ENCODE assay signal across 20 mouse cellular contexts in the genomic region with DNA sequence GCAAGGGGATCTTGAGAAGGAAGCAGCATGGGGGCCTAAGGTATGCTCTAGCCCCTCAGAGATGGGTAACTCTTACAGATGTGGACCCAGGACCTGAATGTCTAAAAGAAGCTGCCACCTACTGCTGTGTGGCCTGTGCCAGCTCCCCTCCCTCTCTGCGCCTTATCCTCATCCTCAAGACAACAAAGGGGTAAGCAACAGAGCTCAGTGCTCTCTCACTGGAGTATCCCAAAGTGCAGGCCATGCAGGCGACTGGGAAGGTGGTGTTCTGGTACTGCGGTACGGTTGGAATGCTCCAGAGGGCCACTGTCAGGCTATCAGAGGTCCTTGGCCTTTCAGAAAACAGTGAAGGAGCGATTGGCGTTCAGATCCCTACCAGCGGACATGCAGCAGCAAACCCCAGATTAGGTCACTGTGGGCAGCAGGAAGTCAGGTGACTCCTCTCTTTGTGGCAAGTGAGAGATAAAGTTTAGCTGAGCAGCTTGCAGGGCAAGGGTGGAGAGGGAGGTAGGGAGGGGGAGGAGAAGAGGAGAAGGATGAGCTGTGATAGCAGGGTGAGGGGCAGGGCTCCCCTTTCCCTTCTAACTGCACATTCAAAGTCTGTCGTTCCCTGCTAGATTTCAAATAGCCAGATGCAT. TPM values are rescaled to one million over a fixed set of nuclear protein-coding genes. Genes with fewer than 3 reads are reported as not detected.
A peak's percentile ranks its signal among the peaks of the same experiment; 100 is the strongest.
DNase-seq lines count a peak whose midpoint lies in the region; ATAC-seq and TF ChIP-seq lines count a peak whose summit lies in the region.
"Had no signal": no experiment of that assay in that cellular context is flagged by ENCODE, and none has a peak within 500 bp of the region (broad histone marks: within the 10 kb centered on the region; RNA-seq: fewer than 3 reads in every experiment).

No protein-coding gene starts in this region.

- TF ChIP-seq EP300 in heart, adult 2 months (IDR thresholded peaks at IDR 0.05; ENCODE audit: insufficient read depth, low read depth, low read length) = no peak

- intact Hi-C loops in heart, adult 2 months (cut with DNase I) = no loop called here

- no peaks in the 10 kb centered on the region for H3K4me1 ChIP-seq in heart, adult 2 months (ENCODE audit: control insufficient read depth, insufficient read depth, low read length)
- H3K4me1 ChIP-seq in megakaryocyte, embryonic 14.5 days = peaks cover 39% of the 10 kb centered on the region
- H3K4me1 ChIP-seq: midbrain, embryonic 10.5 days; stomach, embryonic 15.5 days had no signal

- no peaks in the 10 kb centered on the region for H3K36me3 ChIP-seq in heart, adult 2 months (ENCODE audit: control insufficient read depth, insufficient read depth, low read length)
- H3K36me3 ChIP-seq in megakaryocyte, embryonic 14.5 days (replicated peaks; ENCODE audit: low read length) = no peaks in the 10 kb centered on the region
- H3K36me3 ChIP-seq: midbrain, embryonic 10.5 days; stomach, embryonic 15.5 days had no signal

- TF ChIP-seq POLR2A in heart, adult 2 months (IDR thresholded peaks at IDR 0.05; ENCODE audit: insufficient read depth, low read depth, low read length) = no peak

- peak; percentile 85 for DNase-seq in heart, adult 11 months
- DNase-seq in heart, adult 2 months = no peak
- DNase-seq in kidney, adult 11 months = no peak
- DNase-seq in urinary bladder, postnatal 25 days (ENCODE audit: low spot score) = no peak
- no peak for DNase-seq in yolk sac, embryonic 10.5 days (ENCODE audit: low spot score)
- DNase-seq: adrenal gland, adult 8-10 months; cerebellum, adult 8-10 months; embryo, embryonic 11 days; kidney, postnatal 36 days; right cerebral cortex, adult 18-20 months; spleen, adult 18-20 months had no signal

- no peak overlapping the region for H3K4me3 ChIP-seq in heart, adult 2 months
- peak overlapping the region; percentile 54 for H3K4me3 ChIP-seq in megakaryocyte, embryonic 14.5 days (replicated peaks)
- H3K4me3 ChIP-seq: midbrain, embryonic 10.5 days; stomach, embryonic 15.5 days had no signal

- TF ChIP-seq CTCF in heart, adult 2 months (IDR thresholded peaks at IDR 0.05) = no peak

- H3K79me2 ChIP-seq in heart, adult 2 months (replicated peaks; ENCODE audit: control insufficient read depth, insufficient read depth, low read length) = no peaks in the 10 kb centered on the region

- no peaks in the 10 kb centered on the region for H3K9me3 ChIP-seq in megakaryocyte, embryonic 14.5 days
- H3K9me3 ChIP-seq: midbrain, embryonic 10.5 days; stomach, embryonic 15.5 days had no signal

- 28% methylated on average over 8 of the region's 8 CpGs for WGBS in heart, adult 2 months

- no peaks in the 10 kb centered on the region for H3K27me3 ChIP-seq in heart, adult 2 months (ENCODE audit: control insufficient read depth, insufficient read depth, low read length)
- H3K27me3 ChIP-seq in megakaryocyte, embryonic 14.5 days (replicated peaks) = peaks cover 43% of the 10 kb centered on the region
- H3K27me3 ChIP-seq: stomach, embryonic 15.5 days had no signal

- H3K27ac ChIP-seq in heart, adult 2 months = no peak overlapping the region
- H3K27ac ChIP-seq: midbrain, embryonic 10.5 days; stomach, embryonic 15.5 days had no signal

- no peak overlapping the region for H3K9ac ChIP-seq in heart, adult 2 months (ENCODE audit: low read depth, low read length)
- H3K9ac ChIP-seq: stomach, embryonic 15.5 days had no signal

- peak; percentile 42 for ATAC-seq in CD4-positive, CD25-positive, alpha-beta regulatory T cell, adult 4 months
- peak; percentile 32 for ATAC-seq in inflammation-experienced regulatory T-cells, adult 6 months
- ATAC-seq: forebrain, embryonic 14.5 days; intestine, postnatal 0 days; lung, postnatal 0 days had no signal

RNA-seq across cellular contexts. Expression of a gene that starts 22.3 kb away (rescaled TPM):
- 100 to 1,000 TPM; 216 to 349 TPM for total RNA-seq in heart, adult 2 months (2021)
- 272 and 285 TPM in 2 replicates for polyA plus RNA-seq in heart, adult 2 months (2012; rRNA removed)
- 100 to 1,000 TPM; 177 to 183 TPM for polyA plus RNA-seq in CD4-positive, CD25-positive, alpha-beta regulatory T cell, adult 4 months (2017; shearing (Covaris generic))
- 100 to 1,000 TPM in 2 of 3 experiments, 10 to 100 TPM in 1; 75.9 to 149 (median 110) TPM for polyA plus RNA-seq in inflammation-experienced regulatory T-cells, adult 6 months (2017; shearing (Covaris generic))
- polyA plus RNA-seq in megakaryocyte, embryonic 14.5 days (2012; ENCODE audit: insufficient read depth, low replicate concordance) = 188 and 443 TPM in 2 replicates

RNA-seq across cellular contexts. Expression of a gene that starts 25.6 kb away (rescaled TPM):
- 1 to 10 TPM; 2.3 to 3.7 TPM for total RNA-seq in heart, adult 2 months (2021)
- 3.7 and 4.9 TPM in 2 replicates for polyA plus RNA-seq in heart, adult 2 months (2012; rRNA removed)
- polyA plus RNA-seq in CD4-positive, CD25-positive, alpha-beta regulatory T cell, adult 4 months (2017; shearing (Covaris generic)) = 100 to 1,000 TPM; 186 to 214 TPM
- 100 to 1,000 TPM; 122 to 208 (median 189) TPM for polyA plus RNA-seq in inflammation-experienced regulatory T-cells, adult 6 months (2017; shearing (Covaris generic))
- 0.21 and 3.4 TPM in 2 replicates for polyA plus RNA-seq in megakaryocyte, embryonic 14.5 days (2012; ENCODE audit: insufficient read depth, low replicate concordance)
- polyA plus RNA-seq: heart, embryonic 11.5 days had no signal

Comparison
In these comparisons a context has a peak if more than half of its experiments do, and no peak if none do; other contexts are left out.
1. RNA of a gene that starts 25.6 kb away (polyA plus RNA-seq): 186 to 214 TPM in CD4-positive, CD25-positive, alpha-beta regulatory T cell, adult 4 months and 122 to 208 TPM in inflammation-experienced regulatory T-cells, adult 6 months; 3.7 to 4.9 TPM in heart, adult 2 months and 0.21 to 3.4 TPM in megakaryocyte, embryonic 14.5 days; every median in the first group is over 10 times any median in the second.